Mouse (Mus musculus) embryonic stem cell, embryonic (primary cell): ENCODE results near the gene Sec61b.

Source experiments
- CTCF ChIA-PET, 4 experiments: fragments of 300-600 bp in 2 of 4; fragments of 350-600 bp in 2 of 4; sonication (Branson Sonifier 250); formaldehyde crosslinking; loops; one replicate each; lab custom pipeline; 2022; ENCODE audit warnings: inconsistent platforms in 2 of 4; lab: Charles Lee
- POLR2A ChIA-PET, 4 experiments: fragments of 300-600 bp in 2 of 4; fragments of 350-600 bp in 2 of 4; sonication (Branson Sonifier 250); formaldehyde crosslinking; loops; one replicate each; lab custom pipeline; 2022; ENCODE audit warnings: antibody characterized with exemption in 4 of 4, inconsistent platforms in 1 of 4; lab: Charles Lee

Sec61b gene

DNA sequence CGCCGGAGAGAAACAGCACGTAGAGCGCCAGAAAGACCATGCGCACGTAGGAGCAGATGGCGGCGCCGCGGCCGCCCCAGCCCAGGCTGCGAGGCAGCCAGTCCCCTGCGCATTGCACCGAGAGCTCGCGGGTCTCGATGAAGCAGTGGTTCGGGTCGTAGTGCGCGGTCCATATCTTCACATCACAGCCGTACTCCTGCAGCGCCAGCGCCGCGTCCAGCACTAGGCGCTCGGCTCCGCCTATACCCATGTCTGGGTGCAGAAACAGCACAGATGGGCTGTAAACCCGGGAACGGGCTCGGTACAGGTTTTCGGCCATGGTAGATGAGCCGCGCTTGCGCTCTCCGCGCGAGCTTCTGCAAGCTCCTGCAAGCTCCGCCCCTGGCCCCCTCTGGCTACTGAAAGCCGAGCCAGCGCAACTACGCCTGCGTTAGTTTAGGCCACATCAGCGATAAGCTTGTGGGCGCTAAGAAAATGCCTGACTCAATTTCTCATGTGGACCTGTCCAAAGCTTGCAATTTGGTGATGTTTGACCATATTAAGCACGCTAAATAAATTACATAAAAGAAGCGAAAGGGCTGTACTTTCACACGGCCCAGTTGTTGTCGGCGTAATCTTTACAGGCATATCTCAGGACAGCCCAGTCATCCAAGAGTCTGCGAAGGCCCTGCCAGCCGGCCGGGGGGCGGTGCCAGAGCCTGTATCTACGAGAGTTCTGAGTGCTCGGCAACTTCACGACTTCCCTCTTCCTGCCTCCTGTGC lies at the start of gene Sec61b, which contains the start of gene Alg2:
Gene Sec61b (plus strand): TSS at position 691 of the 762 bp plus-strand sequence.
Gene Alg2 (minus strand): TSS at position 366 of the 762 bp plus-strand sequence.
- POLR2A ChIA-PET, result interaction anchor here (0.5 to 3.0 kb wide), 34 partner anchors 8 to 1154 kb away, joined by 3 to 20 read pairs (median 4); partner anchors contain the start of genes Erp44 (in 2 of the 4), Invs (in 2 of the 4), Tgfbr1 (in 2 of the 4) and Stx17 (in 1 of the 4)
- CTCF ChIA-PET, result interaction anchor here in 1 of 4 experiments (0.5 to 1.1 kb wide), 4 partner anchors 24 to 198 kb away, joined by 3 to 6 read pairs (median 5); no protein-coding TSS in a partner anchor

GRCm38 (mm10) chr4:47425247-47425830 lies 49.1 kb upstream of the Sec61b start:
- POLR2A ChIA-PET, result interaction anchor here in 2 of 4 experiments (0.7 to 1.0 kb wide), 2 partner anchors 67 to 77 kb away, joined by 3 to 4 read pairs; no protein-coding TSS in a partner anchor
- CTCF ChIA-PET, result interaction anchor here in 3 of 4 experiments (0.6 to 1.6 kb wide), 3 partner anchors 12 to 884 kb away, joined by 3 to 9 read pairs (median 7); no protein-coding TSS in a partner anchor

DNA sequence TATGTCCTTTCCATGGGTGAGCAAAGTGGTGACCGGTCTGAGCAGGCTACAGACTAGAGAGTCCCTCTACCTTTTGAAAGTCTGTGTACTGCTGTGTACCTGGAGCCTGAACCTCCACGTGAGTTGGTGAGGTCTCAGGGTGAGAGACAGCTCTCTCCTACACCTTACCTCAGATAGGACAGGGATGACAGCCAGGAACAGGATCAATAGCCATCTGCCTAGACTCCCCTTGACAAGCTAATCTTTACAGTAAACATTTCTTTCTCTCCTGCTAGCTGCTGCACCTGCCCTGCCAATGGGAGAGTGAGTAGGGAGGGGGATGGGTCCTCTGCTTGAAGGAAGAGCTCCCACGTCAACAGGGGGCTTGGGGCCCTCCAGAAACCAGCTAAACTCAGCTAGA lies 46.9 kb upstream of the Sec61b start:
- CTCF ChIA-PET, result interaction anchor here in 1 of 4 experiments (1.1 kb wide), 1 partner anchor 10 kb away, joined by 6 read pairs; no protein-coding TSS in a partner anchor
- POLR2A ChIA-PET, result no interaction called here

DNA sequence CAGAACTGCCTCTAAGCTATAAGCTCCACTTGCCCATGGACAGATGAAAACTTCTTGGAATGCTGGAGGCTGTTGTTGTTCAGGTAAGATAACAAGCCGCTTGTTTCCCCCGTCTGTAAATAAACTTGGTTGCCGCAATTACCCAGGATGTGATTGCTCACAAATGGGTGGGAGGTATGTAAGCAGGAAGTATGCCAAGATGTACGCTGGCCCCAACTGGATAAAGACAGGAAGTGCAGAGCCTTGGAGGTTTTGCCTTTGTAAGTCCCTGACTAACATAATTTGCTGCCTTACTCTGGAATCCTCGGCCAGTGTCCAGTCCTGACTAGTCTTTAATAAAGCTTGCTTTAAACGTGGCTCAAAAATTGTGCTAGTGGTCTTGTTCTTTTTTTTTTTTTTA lies 43.9 kb upstream of the Sec61b start:
- POLR2A ChIA-PET, result interaction anchor here in 1 of 4 experiments (1.0 kb wide), 1 partner anchor 12 kb away, joined by 3 read pairs; no protein-coding TSS in a partner anchor
- CTCF ChIA-PET, result no interaction called here

DNA sequence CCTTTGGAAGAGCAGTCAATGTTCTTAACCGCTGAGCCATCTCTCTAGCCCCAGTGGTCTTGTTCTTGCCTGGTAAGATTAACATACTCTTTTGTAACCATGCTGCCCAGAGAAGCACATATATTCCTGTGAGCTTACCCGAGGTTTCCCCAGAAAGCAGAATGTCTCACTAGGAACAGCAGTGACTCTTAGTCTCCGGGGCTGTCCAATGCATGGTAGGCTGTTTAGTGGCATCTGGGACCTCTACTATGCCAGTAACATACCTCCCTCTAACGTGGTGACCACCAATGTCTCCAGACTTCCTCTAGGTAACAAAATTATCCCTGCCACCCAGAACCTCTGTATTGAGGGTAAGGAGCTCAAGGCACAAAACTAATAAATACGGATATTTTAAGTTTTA lies 43.4 kb upstream of the Sec61b start:
- ChIA-PET POLR2A (interaction anchor here in 1 of 4 experiments (0.8 kb wide), 1 partner anchor 71 kb away, joined by 3 read pairs; no protein-coding TSS in a partner anchor), CTCF (no interaction called here)

DNA sequence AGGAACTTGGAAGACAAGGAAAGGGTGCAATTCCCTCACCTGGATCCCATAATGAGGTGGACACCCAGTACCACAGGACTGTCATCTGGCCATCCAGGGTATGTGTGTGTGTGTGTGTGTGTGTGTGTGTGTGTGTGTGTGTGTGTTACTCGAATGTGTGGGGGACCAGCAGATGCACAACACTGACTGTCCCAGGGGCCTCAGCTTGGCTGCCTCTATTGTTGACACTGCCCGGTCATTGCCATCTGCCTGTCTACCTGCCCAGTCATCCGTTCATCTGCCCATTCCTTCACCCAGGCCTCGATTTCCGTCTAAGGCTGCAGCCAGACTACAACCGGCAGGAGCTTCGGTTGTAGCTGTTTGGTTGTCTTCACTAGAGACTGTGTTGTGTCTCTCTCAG lies 41.7 kb upstream of the Sec61b start:
- ChIA-PET CTCF (no interaction called here), POLR2A (no interaction called here)

DNA sequence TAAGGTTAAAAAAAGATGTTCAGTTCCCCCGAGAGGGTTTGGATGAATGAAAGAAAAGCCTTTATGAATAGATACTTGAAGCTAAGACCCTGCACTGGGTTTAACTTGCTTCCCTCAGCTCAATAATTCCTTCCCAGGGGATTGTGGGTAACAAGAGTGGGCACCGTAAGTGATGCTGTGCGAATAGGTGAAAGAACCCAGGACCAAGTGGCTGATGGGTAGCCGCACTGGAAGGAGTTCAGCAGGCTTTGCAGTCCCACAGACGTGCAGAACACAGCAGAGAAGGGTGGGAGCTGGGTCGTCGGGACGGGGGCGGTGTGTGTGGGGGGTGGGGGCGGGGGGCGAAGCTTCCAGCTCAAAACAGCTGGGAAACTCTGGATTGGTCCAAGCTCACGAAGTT lies 39.3 kb upstream of the Sec61b start:
- POLR2A ChIA-PET, result interaction anchor here in 3 of 4 experiments (0.7 to 1.6 kb wide), 5 partner anchors 39 to 1115 kb away, joined by 3 to 5 read pairs (median 3); partner anchors contain the start of genes Alg2 (in 1 of the 3), Sec61b (in 1 of the 3) and Tgfbr1 (in 1 of the 3)
- CTCF ChIA-PET, result interaction anchor here (0.6 to 0.9 kb wide), 4 partner anchors 8 to 412 kb away, joined by 3 to 6 read pairs (median 4); no protein-coding TSS in a partner anchor

- ChIA-PET CTCF (interaction anchor here (0.6 to 0.9 kb wide), 5 partner anchors 9 to 411 kb away, joined by 3 to 6 read pairs (median 4); no protein-coding TSS in a partner anchor), POLR2A (interaction anchor here in 3 of 4 experiments (0.7 to 1.6 kb wide), 9 partner anchors 38 to 1384 kb away, joined by 3 to 5 read pairs (median 3); partner anchors contain the start of genes Alg2 (in 2 of the 3), Sec61b (in 2 of the 3) and Tgfbr1 (in 1 of the 3))
Observed at GRCm38 (mm10) chr4:47435566-47436360, 38.7 kb upstream of the Sec61b start.

- POLR2A ChIA-PET, result interaction anchor here in 3 of 4 experiments (0.7 to 1.3 kb wide), 13 partner anchors 12 to 970 kb away, joined by 3 to 5 read pairs (median 3); partner anchors contain the start of genes Alg2 (in 2 of the 3) and Sec61b (in 2 of the 3)
- CTCF ChIA-PET, result interaction anchor here (0.5 to 2.6 kb wide), 56 partner anchors 8 to 1686 kb away, joined by 3 to 14 read pairs (median 4); partner anchors contain the start of genes Alg2 (in 1 of the 4) and Sec61b (in 1 of the 4)
Observed at GRCm38 (mm10) chr4:47437365-47438340, 36.8 kb upstream of the Sec61b start.

GRCm38 (mm10) chr4:47438956-47439355 lies 35.5 kb upstream of the Sec61b start:
- CTCF ChIA-PET, result interaction anchor here in 3 of 4 experiments (0.7 to 2.6 kb wide), 4 partner anchors 10 to 942 kb away, joined by 3 to 13 read pairs (median 4); no protein-coding TSS in a partner anchor
- POLR2A ChIA-PET, result interaction anchor here in 2 of 4 experiments (1.2 to 1.3 kb wide), 2 partner anchors 35 kb away, joined by 3 to 5 read pairs; partner anchors contain the start of genes Alg2 (in 2 of the 2) and Sec61b (in 2 of the 2)

DNA sequence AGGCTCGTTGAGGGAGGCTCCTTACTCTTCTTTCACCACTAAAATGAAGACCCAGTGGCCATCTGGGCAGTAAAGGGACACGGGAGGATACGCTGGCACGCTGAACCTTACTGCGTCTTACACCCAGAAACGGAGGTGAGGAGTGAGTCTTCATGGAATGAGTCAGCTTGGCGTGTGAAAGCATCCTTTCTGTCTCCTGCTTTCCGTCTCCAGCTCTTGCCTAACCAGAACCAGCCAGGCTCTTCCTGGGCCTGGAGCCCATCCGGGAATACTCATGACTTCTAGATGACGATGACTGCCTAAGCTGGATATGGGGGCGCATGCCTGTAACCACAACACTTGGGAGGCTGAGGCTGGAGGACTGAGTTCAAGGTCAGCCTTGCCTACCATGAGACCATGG lies 33.5 kb upstream of the Sec61b start:
- CTCF ChIA-PET, result no interaction called here
- POLR2A ChIA-PET, result interaction anchor here in 3 of 4 experiments (0.6 to 1.5 kb wide), 3 partner anchors 8 to 62 kb away, joined by 3 to 4 read pairs (median 3); no protein-coding TSS in a partner anchor

DNA sequence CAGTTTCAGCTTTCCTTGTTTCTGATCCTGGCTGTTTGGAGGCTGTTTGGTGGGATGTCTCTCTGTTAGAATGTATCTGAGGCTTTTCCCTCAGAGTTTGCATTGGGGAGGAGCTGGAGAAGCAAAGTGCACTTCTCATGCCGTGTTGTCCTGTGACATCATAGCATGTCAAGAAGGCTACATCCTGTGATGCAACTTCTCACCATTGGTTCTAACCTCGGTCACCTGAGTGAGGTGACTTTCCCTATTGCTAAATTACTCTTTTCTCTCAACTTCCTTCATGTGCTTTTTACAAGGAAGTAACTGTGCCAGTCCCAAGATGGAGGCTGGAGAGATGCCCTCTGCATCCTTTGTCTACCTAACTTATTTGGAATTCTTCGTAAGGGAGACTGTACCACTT lies 25.9 kb upstream of the Sec61b start:
- CTCF ChIA-PET, result interaction anchor here in 2 of 4 experiments (0.7 to 1.7 kb wide), 3 partner anchors 11 to 54 kb away, joined by 3 to 5 read pairs (median 3); no protein-coding TSS in a partner anchor
- POLR2A ChIA-PET, result interaction anchor here in 2 of 4 experiments (0.6 to 1.3 kb wide), 2 partner anchors 25 to 28 kb away, joined by 3 to 6 read pairs; no protein-coding TSS in a partner anchor

- ChIA-PET POLR2A (interaction anchor here in 3 of 4 experiments (0.6 to 2.2 kb wide), 7 partner anchors 9 to 594 kb away, joined by 3 to 15 read pairs (median 5); partner anchors contain the start of genes Alg2 (in 2 of the 3) and Sec61b (in 2 of the 3)), CTCF (interaction anchor here in 3 of 4 experiments (0.6 to 1.7 kb wide), 7 partner anchors 10 to 54 kb away, joined by 3 to 8 read pairs (median 4); partner anchors contain the start of genes Alg2 (in 1 of the 3) and Sec61b (in 1 of the 3))
Observed at GRCm38 (mm10) chr4:47449116-47449515, 25.3 kb upstream of the Sec61b start.

DNA sequence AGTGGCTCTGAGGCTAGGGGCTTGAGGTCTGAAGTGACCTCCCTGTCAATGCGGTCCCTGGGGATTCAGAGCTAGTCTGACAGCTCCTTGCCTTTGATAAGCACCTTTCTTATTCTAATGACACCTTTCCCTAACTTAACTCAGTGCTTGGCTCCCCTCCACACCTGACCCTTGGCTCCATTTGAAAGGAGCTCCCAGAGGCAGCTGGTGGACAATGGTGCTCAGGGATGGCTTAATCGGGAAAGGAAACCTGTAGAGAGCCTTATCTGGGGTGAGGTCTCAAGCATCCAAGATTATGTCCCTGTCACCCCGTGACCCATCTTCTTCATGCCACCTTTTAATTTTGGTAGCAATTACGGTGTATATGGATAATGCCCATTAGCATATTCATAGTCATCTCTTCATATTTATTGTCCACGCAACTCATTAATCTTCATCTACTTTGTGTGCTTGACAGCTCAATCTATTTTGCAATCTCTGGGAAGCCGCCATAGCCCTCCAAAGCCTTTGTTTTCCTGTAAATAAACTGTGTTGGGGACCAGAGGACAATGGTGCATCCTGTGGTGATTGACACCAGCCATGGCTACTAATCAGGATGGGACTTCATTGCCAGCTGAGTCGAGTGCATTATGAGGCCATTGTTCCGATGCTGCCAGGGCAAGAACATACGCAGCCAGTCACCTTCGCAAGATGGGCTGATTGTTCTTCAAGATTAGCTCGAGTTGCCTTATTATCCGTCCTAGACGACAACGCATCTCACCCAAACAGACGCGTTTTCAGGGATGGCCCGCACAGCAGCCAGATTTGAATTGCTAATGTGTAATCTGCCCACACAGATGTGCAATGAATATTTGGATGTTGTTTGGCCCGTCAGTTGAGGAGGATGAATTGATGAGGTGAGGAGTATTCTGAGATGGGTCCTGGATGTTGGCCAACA lies 24.6 kb upstream of the Sec61b start:
- ChIA-PET CTCF (interaction anchor here in 3 of 4 experiments (0.6 to 1.7 kb wide), 7 partner anchors 10 to 53 kb away, joined by 3 to 8 read pairs (median 4); partner anchors contain the start of genes Alg2 (in 1 of the 3) and Sec61b (in 1 of the 3)), POLR2A (interaction anchor here in 3 of 4 experiments (0.5 to 2.2 kb wide), 8 partner anchors 9 to 947 kb away, joined by 3 to 15 read pairs (median 4); partner anchors contain the start of genes Alg2 (in 2 of the 3) and Sec61b (in 2 of the 3))
